Mouse (Mus musculus) lung, embryonic 14.5 days (tissue): ENCODE data around the gene Samd11. TPM values are rescaled to one million over a fixed set of nuclear protein-coding genes. Genes with fewer than 3 reads are reported as not detected.

ENCODE experiments used
- ATAC-seq: fragments of 200-750 bp; cut with Nextera tagmentation; 2 replicates; pipeline ENCODE4 v1.8.0; 2017; ENCODE audit warnings: mild to moderate bottlenecking, moderate TSS enrichment, moderate library complexity; ENCODE audit not compliant: insufficient read depth
- DNase-seq: peaks from one replicate; pipeline ENCODE4 v3.0.0-alpha.2; 2015
- H3K27ac ChIP-seq: fragments of 300-500 bp; sonication (generic); 2 replicates; pipeline ENCODE4 v1.5.1; 2014; ENCODE audit warnings: low read depth, mild to moderate bottlenecking, moderate library complexity
- H3K27me3 ChIP-seq: fragments of 300-500 bp; sonication (generic); 2 replicates; pipeline ENCODE4 v1.6.1; 2014; ENCODE audit warnings: low read length, control low read depth; ENCODE audit not compliant: insufficient read depth
- H3K36me3 ChIP-seq: fragments of 300-500 bp; sonication (generic); 2 replicates; pipeline ENCODE4 v1.6.1; 2014; ENCODE audit warnings: control low read depth; ENCODE audit not compliant: insufficient read depth
- H3K4me1 ChIP-seq: fragments of 300-500 bp; sonication (generic); 2 replicates; pipeline ENCODE4 v1.6.1; 2014; ENCODE audit warnings: antibody characterized with exemption, control low read depth; ENCODE audit not compliant: insufficient read depth
- H3K4me2 ChIP-seq: fragments of 300-500 bp; sonication (generic); 2 replicates; pipeline ENCODE4 v1.6.1; 2014; ENCODE audit warnings: mild to moderate bottlenecking
- H3K4me3 ChIP-seq: fragments of 300-500 bp; sonication (generic); 2 replicates; pipeline ENCODE4 v1.5.1; 2014; ENCODE audit warnings: low read depth, low read length
- H3K9ac ChIP-seq: fragments of 300-500 bp; sonication (generic); 2 replicates; pipeline ENCODE4 v1.6.1; 2014
- H3K9me3 ChIP-seq: fragments of 300-500 bp; sonication (generic); 2 replicates; pipeline ENCODE4 v1.6.1; 2016; ENCODE audit warnings: low read depth, low read length, control low read depth
- CTCF ChIP-seq: IDR thresholded peaks from 2 replicates; pipeline ENCODE4 v1.5.1; 2016; ENCODE audit warnings: antibody characterized with exemption, low read depth
- WGBS: fragments of 180-500 bp; shearing (Covaris S2); extraction: QIAGEN DNeasy Blood & Tissue Kit; methylation state at CpG from one replicate; pipeline ENCODE4 v1.1.7; 2014; 5-methylcytosine and 5-hydroxymethylcytosine counted together
- polyA plus RNA-seq: library from polyadenylated mRNA; unstranded; fragments of >200 nt; fragmentation: Nextera tagmentation; extraction: Ambion mirVana; gene quantifications from 2 replicates; pipeline ENCODE4 v1.2.1, GENCODE M21; 2014

Samd11 gene
- polyA plus RNA-seq, 1 experiment from 2014 or later: 0.11 TPM

DNA sequence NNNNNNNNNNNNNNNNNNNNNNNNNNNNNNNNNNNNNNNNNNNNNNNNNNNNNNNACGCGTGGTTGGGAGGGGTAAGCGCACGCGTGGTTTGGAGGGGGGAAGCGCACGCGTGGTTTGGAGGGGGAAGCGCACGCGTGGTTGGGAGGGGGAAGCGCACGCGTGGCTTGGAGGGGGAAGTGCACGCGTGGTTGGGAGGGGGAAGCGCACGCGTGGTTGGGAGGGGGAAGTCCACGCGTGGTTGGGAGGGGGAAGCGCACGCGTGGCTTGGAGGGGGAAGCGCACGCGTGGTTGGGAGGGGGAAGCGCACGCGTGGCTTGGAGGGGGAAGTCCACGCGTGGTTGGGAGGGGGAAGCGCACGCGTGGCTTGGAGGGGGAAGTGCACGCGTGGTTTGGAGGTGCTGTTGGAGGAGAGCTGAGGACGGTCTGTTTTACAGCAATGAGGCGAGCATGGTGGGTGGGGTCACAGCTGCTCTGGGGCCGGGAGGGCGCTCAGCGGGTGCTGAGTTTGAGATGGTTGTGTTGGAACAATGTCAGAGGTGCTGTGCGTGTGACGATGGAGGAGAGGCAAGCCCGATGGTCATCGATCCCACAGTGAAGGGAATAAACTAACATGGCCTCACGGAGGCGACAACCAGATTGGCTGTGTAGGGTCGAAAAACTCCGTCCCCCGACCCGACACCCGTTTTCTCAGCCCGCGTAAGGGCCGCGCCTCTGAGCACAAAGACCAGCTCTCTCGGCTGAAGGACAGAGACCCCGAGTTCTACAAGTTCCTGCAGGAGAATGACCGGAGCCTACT is 18.6 kb downstream of the Samd11 start:
- no peak for TF ChIP-seq CTCF

GRCm38 (mm10) chr4:156235808-156236533 is 19.5 kb downstream of the Samd11 start, which contains the start of gene Noc2l:
Gene Noc2l (plus strand): TSS chr4:156236010.
- no peaks in the 10 kb centered on the region; the same call in none of the 2 replicates for H3K4me1 ChIP-seq
- TF ChIP-seq CTCF: no peak
- peak within 1 kb of the TSS; percentile 94 for H3K4me2 ChIP-seq
- peak within 1 kb of the TSS; percentile 77 for H3K9ac ChIP-seq
- H3K9me3 ChIP-seq: no peaks in the 10 kb centered on the region
- peak within 1 kb of the TSS; percentile 96 for H3K27ac ChIP-seq
- no peaks in the 10 kb centered on the region for H3K27me3 ChIP-seq
- under 1% methylated on average over 90 of the region's 90 CpGs for WGBS
- ATAC-seq (peak; percentile 87), DNase-seq (peak; percentile 96)
- H3K4me3 ChIP-seq: peak within 1 kb of the TSS; percentile 92
- peaks cover 64% of the 10 kb centered on the region for H3K36me3 ChIP-seq

More for the DNA sequence above, 18.6 kb downstream of the Samd11 start:
- H3K4me2 ChIP-seq: peak overlapping the region; percentile 94
- WGBS: 21% methylated on average over 55 of the region's 60 CpGs
- no peaks in the 10 kb centered on the region for H3K27me3 ChIP-seq
- peaks cover 64% of the 10 kb centered on the region for H3K36me3 ChIP-seq
- H3K9me3 ChIP-seq: no peaks in the 10 kb centered on the region
- peak overlapping the region; percentile 77 for H3K9ac ChIP-seq
- peak overlapping the region; percentile 92 for H3K4me3 ChIP-seq
- DNase-seq: peak; percentile 52
- no peak for ATAC-seq
- peak overlapping the region; percentile 96; the same call in 1 of the 2 replicates for H3K27ac ChIP-seq
- no peaks in the 10 kb centered on the region; the same call in none of the 2 replicates for H3K4me1 ChIP-seq

DNA sequence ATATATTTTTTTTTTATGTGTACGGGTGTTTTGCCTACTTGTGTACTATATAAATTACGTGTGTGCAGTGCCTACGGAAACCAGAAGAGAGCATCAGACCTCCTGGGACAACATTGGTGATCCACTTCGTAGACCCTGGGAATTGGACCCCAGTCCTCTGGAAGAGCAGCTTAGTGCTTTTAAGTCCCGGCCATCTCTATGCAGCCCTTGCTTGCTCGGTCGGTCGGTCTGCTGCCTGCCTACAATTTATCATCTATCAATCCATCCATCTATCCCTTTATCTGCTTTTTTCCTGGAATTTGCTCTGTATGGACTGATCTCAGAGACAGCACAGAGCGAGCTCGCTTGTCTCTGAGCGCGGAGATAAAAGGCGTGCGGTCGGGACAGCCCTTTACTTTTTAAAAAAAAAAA is 20.1 kb downstream of the Samd11 start:
- H3K4me1 ChIP-seq: no peaks in the 10 kb centered on the region; the same call in none of the 2 replicates
- peak; percentile 28; the same call in 1 of the 2 replicates for TF ChIP-seq CTCF
- WGBS: under 1% methylated on average over 15 of the region's 15 CpGs
- ATAC-seq: peak; percentile 32
- H3K4me2 ChIP-seq: peak overlapping the region; percentile 94
- H3K27ac ChIP-seq: peak overlapping the region; percentile 96; the same call in 1 of the 2 replicates
- H3K9me3 ChIP-seq: no peaks in the 10 kb centered on the region
- H3K36me3 ChIP-seq: peaks cover 64% of the 10 kb centered on the region
- no peaks in the 10 kb centered on the region for H3K27me3 ChIP-seq
- peak overlapping the region; percentile 92 for H3K4me3 ChIP-seq
- DNase-seq: peak; percentile 73
- H3K9ac ChIP-seq: peak overlapping the region; percentile 77

- DNase-seq (peak; percentile 85), ATAC-seq (peak; percentile 53)
- Histone ChIP-seq H3K27me3 (no peaks in the 10 kb centered on the region), H3K4me3 (peak within 1 kb of the TSS; percentile 92), H3K9ac (peak within 1 kb of the TSS; percentile 77), H3K27ac (peak within 1 kb of the TSS; percentile 96), H3K4me2 (peak within 1 kb of the TSS; percentile 94), H3K36me3 (peaks cover 64% of the 10 kb centered on the region), H3K9me3 (no peaks in the 10 kb centered on the region), H3K4me1 (no peaks in the 10 kb centered on the region; the same call in none of the 2 replicates)
- TF ChIP-seq CTCF: no peak
- under 1% methylated on average over 37 of the region's 48 CpGs for WGBS
Measured at GRCm38 (mm10) chr4:156234701-156235213, 20.7 kb downstream of the Samd11 start, which contains the start of gene Plekhn1. Gene Plekhn1 (minus strand): TSS chr4:156234857.

- Histone ChIP-seq H3K36me3 (peaks cover 64% of the 10 kb centered on the region), H3K9ac (peak overlapping the region; percentile 68), H3K4me2 (peak overlapping the region; percentile 94), H3K4me1 (no peaks in the 10 kb centered on the region; the same call in none of the 2 replicates), H3K4me3 (peak overlapping the region; percentile 92), H3K9me3 (no peaks in the 10 kb centered on the region), H3K27me3 (no peaks in the 10 kb centered on the region), H3K27ac (no peak overlapping the region)
- DNase-seq (peak; percentile 47), ATAC-seq (peak; percentile 12; the same call in 1 of the 2 replicates)
- no peak for TF ChIP-seq CTCF
- WGBS: 2% methylated on average over 17 of the region's 17 CpGs
Measured at GRCm38 (mm10) chr4:156234021-156234501, 21.4 kb downstream of the Samd11 start.

DNA sequence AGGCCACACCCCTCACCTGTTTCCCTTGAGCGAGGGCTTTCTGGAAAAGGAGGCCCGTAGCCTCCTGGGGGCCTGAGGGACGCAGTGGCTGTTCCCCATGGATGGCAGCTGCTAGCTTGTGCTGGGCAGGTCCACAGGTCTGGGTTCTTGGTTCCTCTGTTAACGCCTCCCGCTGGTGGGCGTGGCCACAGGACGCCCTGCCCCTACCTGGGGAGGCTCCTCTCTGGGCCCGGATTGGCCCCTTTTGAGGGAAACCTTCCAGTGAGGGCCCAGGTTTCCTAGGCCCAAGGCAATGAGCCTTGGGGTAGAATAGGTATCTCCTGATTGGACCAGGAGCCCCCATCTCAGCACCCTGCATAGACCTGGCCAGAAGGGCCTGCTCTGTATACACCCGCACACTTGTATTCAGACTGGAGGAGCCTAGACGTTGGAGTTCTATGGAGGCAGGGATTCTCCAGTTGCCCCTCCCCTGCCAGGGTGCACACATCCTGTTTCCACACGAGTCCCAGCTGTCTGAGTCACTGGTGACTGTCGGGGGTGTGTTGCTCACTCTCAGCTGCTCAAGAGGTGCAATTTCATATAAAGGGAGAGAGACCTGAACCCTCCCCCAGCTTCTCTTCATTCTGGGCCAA is 26.9 kb downstream of the Samd11 start:
- DNase-seq (peak; percentile 35), ATAC-seq (peak; percentile 60; the same call in 1 of the 2 replicates)
- Histone ChIP-seq H3K27ac (no peak overlapping the region), H3K4me2 (peak overlapping the region; percentile 40), H3K36me3 (peaks cover 45% of the 10 kb centered on the region), H3K9me3 (no peaks in the 10 kb centered on the region), H3K9ac (peak overlapping the region; percentile 23), H3K4me3 (0 out of 2 replicates have a peak overlapping the region, but pooled peaks have one; percentile 8), H3K27me3 (no peaks in the 10 kb centered on the region), H3K4me1 (peaks cover 3% of the 10 kb centered on the region; the same call in 1 of the 2 replicates)
- 16% methylated on average over 12 of the region's 12 CpGs for WGBS
- TF ChIP-seq CTCF: no peak
